Mouse (Mus musculus) thymus, postnatal 36 days (tissue): ENCODE measurements at regions not wholly inside any gene's neighbourhood (a gene's known extent, or its start where the extent isn't known, plus 50 kb on each side); places are given as distances from the start of the nearest gene placed in this dataset.

Experiments used
- DNase-seq, 2 experiments: peaks; one replicate each; pipeline ENCODE4 v3.0.0; 2022; ENCODE audit warnings: mixed read lengths in 2 of 2

GRCm38 (mm10) chr6:103421013-103421933, 89.1 kb upstream of the Chl1 start:
- no peak for DNase-seq

DNA sequence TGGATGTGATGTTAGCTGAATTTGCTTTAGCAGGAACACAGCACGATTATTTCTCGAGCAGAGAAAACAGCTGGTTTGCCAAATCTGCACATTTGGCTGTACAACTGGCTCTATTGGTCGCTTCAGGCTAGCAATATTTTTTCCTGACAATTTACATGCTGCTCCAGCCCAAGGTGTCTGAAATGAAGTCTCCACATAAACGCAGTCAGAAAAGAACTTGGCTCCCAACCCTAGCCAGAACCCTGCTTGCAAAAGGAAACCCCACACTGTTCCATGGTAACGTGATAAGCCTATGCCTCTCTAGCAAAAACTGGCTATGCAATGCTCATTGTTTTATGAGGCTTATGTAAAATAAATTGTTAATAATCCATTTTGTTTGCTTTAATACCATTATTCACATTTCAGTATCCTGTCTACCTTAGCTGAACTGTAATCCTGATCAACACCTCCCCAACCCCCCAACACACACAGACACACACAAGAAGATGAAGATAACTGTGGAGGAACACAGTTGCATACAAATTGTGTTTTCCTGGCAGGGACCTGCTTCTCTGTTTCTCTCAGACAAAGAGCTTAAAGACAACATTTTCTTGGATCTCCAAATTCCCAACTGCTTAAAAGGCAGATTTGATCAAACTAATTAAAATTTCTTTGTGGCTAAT, 79.3 kb upstream of the Chl1 start:
- no peak for DNase-seq

GRCm38 (mm10) chr6:103431595-103431957, 78.8 kb upstream of the Chl1 start:
- no peak for DNase-seq
